ENCODE assay signal across 22 mouse cellular contexts in genomic region chr11:4250290-4250689, GRCm38 (mm10). TPM values are rescaled to one million over a fixed set of nuclear protein-coding genes. Genes with fewer than 3 reads are reported as not detected.
DNase-seq lines count a peak whose midpoint lies in the region; ATAC-seq lines count a peak whose summit lies in the region.
"Had no signal": no experiment of that assay in that cellular context is flagged by ENCODE, and none has a peak within 500 bp of the region (broad histone marks: within the 10 kb centered on the region; RNA-seq: fewer than 3 reads in every experiment).

No protein-coding gene starts in this region.

- no peaks in the 10 kb centered on the region for H3K9me3 ChIP-seq in intestine, embryonic 16.5 days (ENCODE audit: control insufficient read depth, low read length)
- H3K9me3 ChIP-seq in intestine, embryonic 15.5 days, result no peaks in the 10 kb centered on the region
- H3K9me3 ChIP-seq in midbrain, embryonic 11.5 days (ENCODE audit: control insufficient read depth, low read length), result no peaks in the 10 kb centered on the region
- no peaks in the 10 kb centered on the region for H3K9me3 ChIP-seq in midbrain, embryonic 14.5 days (ENCODE audit: control insufficient read depth, low read length)
- H3K9me3 ChIP-seq in liver, embryonic 15.5 days (replicated peaks), result no peaks in the 10 kb centered on the region
- H3K9me3 ChIP-seq: embryonic facial prominence, embryonic 10.5 days; forebrain, embryonic 13.5 days; hindbrain, embryonic 12.5 days had no signal

- no peaks in the 10 kb centered on the region for H3K36me3 ChIP-seq in intestine, embryonic 16.5 days (ENCODE audit: control insufficient read depth, insufficient read depth, low read length)
- no peaks in the 10 kb centered on the region for H3K36me3 ChIP-seq in intestine, embryonic 15.5 days
- no peaks in the 10 kb centered on the region for H3K36me3 ChIP-seq in midbrain, embryonic 11.5 days (ENCODE audit: control insufficient read depth, insufficient read depth, low read length)
- no peaks in the 10 kb centered on the region for H3K36me3 ChIP-seq in midbrain, embryonic 14.5 days (ENCODE audit: control insufficient read depth, insufficient read depth, low read length)
- H3K36me3 ChIP-seq in liver, embryonic 15.5 days (replicated peaks), result no peaks in the 10 kb centered on the region
- H3K36me3 ChIP-seq: embryonic facial prominence, embryonic 10.5 days; G1E; hindbrain, embryonic 12.5 days had no signal

- no peak overlapping the region for H3K27ac ChIP-seq in intestine, embryonic 16.5 days (ENCODE audit: low read length)
- no peak overlapping the region for H3K27ac ChIP-seq in intestine, embryonic 15.5 days
- H3K27ac ChIP-seq in midbrain, embryonic 11.5 days (ENCODE audit: low read depth, low read length), result no peak overlapping the region
- H3K27ac ChIP-seq in midbrain, embryonic 14.5 days (replicated peaks; ENCODE audit: low read depth, low read length), result no peak overlapping the region
- no peak overlapping the region for H3K27ac ChIP-seq in liver, embryonic 15.5 days (replicated peaks)
- H3K27ac ChIP-seq: embryonic facial prominence, embryonic 10.5 days; forebrain, embryonic 13.5 days; hindbrain, embryonic 12.5 days had no signal

- no peak overlapping the region for H3K4me3 ChIP-seq in intestine, embryonic 16.5 days (ENCODE audit: low read length)
- H3K4me3 ChIP-seq in intestine, embryonic 15.5 days (replicated peaks), result no peak overlapping the region
- H3K4me3 ChIP-seq in midbrain, embryonic 11.5 days (ENCODE audit: low read depth, low read length), result no peak overlapping the region
- no peak overlapping the region for H3K4me3 ChIP-seq in midbrain, embryonic 14.5 days (replicated peaks; ENCODE audit: low read depth, low read length)
- H3K4me3 ChIP-seq in liver, embryonic 15.5 days (replicated peaks), result no peak overlapping the region
- H3K4me3 ChIP-seq: embryonic facial prominence, embryonic 10.5 days; forebrain, embryonic 13.5 days; hindbrain, embryonic 12.5 days had no signal

- H3K9ac ChIP-seq in intestine, embryonic 16.5 days (ENCODE audit: low read depth, low read length), result no peak overlapping the region
- H3K9ac ChIP-seq in intestine, embryonic 15.5 days, result no peak overlapping the region
- H3K9ac ChIP-seq in midbrain, embryonic 11.5 days (ENCODE audit: low read length), result no peak overlapping the region
- no peak overlapping the region for H3K9ac ChIP-seq in midbrain, embryonic 14.5 days (replicated peaks; ENCODE audit: low read length)
- H3K9ac ChIP-seq in liver, embryonic 15.5 days, result no peak overlapping the region
- H3K9ac ChIP-seq: forebrain, embryonic 13.5 days; forebrain, postnatal 0 days; hindbrain, embryonic 12.5 days had no signal

- H3K27me3 ChIP-seq in intestine, embryonic 16.5 days (replicated peaks; ENCODE audit: control insufficient read depth, insufficient read depth, low read length), result no peaks in the 10 kb centered on the region
- H3K27me3 ChIP-seq in intestine, embryonic 15.5 days (replicated peaks), result no peaks in the 10 kb centered on the region
- no peaks in the 10 kb centered on the region for H3K27me3 ChIP-seq in midbrain, embryonic 11.5 days (ENCODE audit: control insufficient read depth, insufficient read depth, low read length)
- no peaks in the 10 kb centered on the region for H3K27me3 ChIP-seq in midbrain, embryonic 14.5 days (ENCODE audit: control insufficient read depth, insufficient read depth, low read length)
- H3K27me3 ChIP-seq in liver, embryonic 15.5 days, result no peaks in the 10 kb centered on the region
- H3K27me3 ChIP-seq: forebrain, embryonic 13.5 days had no signal

- WGBS in intestine, embryonic 16.5 days, result 76% methylated on average over 7 of the region's 7 CpGs
- WGBS in intestine, embryonic 15.5 days, result 70% methylated on average over 7 of the region's 7 CpGs
- 72% methylated on average over 7 of the region's 7 CpGs for WGBS in midbrain, embryonic 11.5 days
- WGBS in midbrain, embryonic 14.5 days, result 69% methylated on average over 7 of the region's 7 CpGs
- WGBS in liver, embryonic 15.5 days (ENCODE audit: insufficient replicate concordance), result 48% methylated on average over 7 of the region's 7 CpGs

- H3K4me1 ChIP-seq in intestine, embryonic 16.5 days (ENCODE audit: control insufficient read depth, insufficient read depth, low read length), result no peaks in the 10 kb centered on the region
- no peaks in the 10 kb centered on the region for H3K4me1 ChIP-seq in intestine, embryonic 15.5 days (replicated peaks)
- H3K4me1 ChIP-seq in midbrain, embryonic 11.5 days (ENCODE audit: control insufficient read depth, insufficient read depth, low read length), result no peaks in the 10 kb centered on the region
- no peaks in the 10 kb centered on the region for H3K4me1 ChIP-seq in midbrain, embryonic 14.5 days (ENCODE audit: control insufficient read depth, insufficient read depth, low read length)
- H3K4me1 ChIP-seq in liver, embryonic 15.5 days (replicated peaks), result peaks cover 23% of the 10 kb centered on the region
- H3K4me1 ChIP-seq: forebrain, embryonic 13.5 days; hindbrain, embryonic 12.5 days had no signal

- DNase-seq in midbrain, embryonic 11.5 days (ENCODE audit: low spot score, missing footprints), result peak; percentile 14
- DNase-seq in midbrain, embryonic 14.5 days, result no peak
- no peak for DNase-seq in cerebellum, postnatal 36 days
- DNase-seq in adrenal gland, adult 8-10 months, result no peak
- DNase-seq: adrenal gland, postnatal 14 days; B cell, adult 2 months; cerebellum, adult 11-12 months; cerebellum, adult 9-10 months; forebrain, postnatal 0 days; gastrocnemius, postnatal 25 days; heart, postnatal 10 days; heart, postnatal 4 days had no signal

- ATAC-seq in intestine, embryonic 16.5 days, result 0 out of 2 replicates have a peak, but pooled peaks have one; percentile 19
- ATAC-seq in intestine, embryonic 15.5 days, result no peak
- ATAC-seq in midbrain, embryonic 11.5 days (ENCODE audit: low FRiP score), result no peak
- ATAC-seq in midbrain, embryonic 14.5 days (ENCODE audit: low FRiP score, low TSS enrichment), result no peak
- ATAC-seq in liver, embryonic 15.5 days (ENCODE audit: insufficient read depth), result peak; percentile 77
- ATAC-seq: CD4-positive, CD25-positive, alpha-beta regulatory T cell, adult 4 months; forebrain, embryonic 13.5 days; forebrain, postnatal 0 days had no signal

- H3K4me2 ChIP-seq in intestine, embryonic 16.5 days (ENCODE audit: low read depth, low read length), result no peak overlapping the region
- H3K4me2 ChIP-seq in intestine, embryonic 15.5 days (replicated peaks), result no peak overlapping the region
- no peak overlapping the region for H3K4me2 ChIP-seq in midbrain, embryonic 11.5 days
- no peak overlapping the region for H3K4me2 ChIP-seq in midbrain, embryonic 14.5 days (ENCODE audit: low read length)
- no peak overlapping the region for H3K4me2 ChIP-seq in liver, embryonic 15.5 days
- H3K4me2 ChIP-seq: forebrain, embryonic 13.5 days; hindbrain, embryonic 12.5 days had no signal

RNA-seq across cellular contexts. Expression of gene Lif, which starts 7.1 kb away (rescaled TPM):
- polyA plus RNA-seq in intestine, embryonic 16.5 days (2015; fragmentation: Nextera tagmentation; extraction: Ambion mirVana), result 0.95 and 0.98 TPM in 2 replicates
- 0.62 and 0.92 TPM in 2 replicates for polyA plus RNA-seq in intestine, embryonic 15.5 days (2015; fragmentation: Nextera tagmentation; extraction: Ambion mirVana)
- not detected in 2 replicates for polyA plus RNA-seq in midbrain, embryonic 11.5 days (2014; fragmentation: Nextera tagmentation; extraction: Ambion mirVana)
- not detected in 2 replicates for polyA plus RNA-seq in midbrain, embryonic 14.5 days (2014; fragmentation: Nextera tagmentation; extraction: Ambion mirVana)
- not detected in 2 replicates for polyA plus RNA-seq in liver, embryonic 15.5 days (2015; fragmentation: Nextera tagmentation; extraction: Ambion mirVana)
- total RNA-seq in adrenal gland, adult 8-10 months (2022), result 1 to 10 TPM in 1 of 4 experiments, under 1 TPM in 2, not detected in 1; 0.15 to 1.0 (median 0.34) TPM
- polyA plus RNA-seq: hindbrain, embryonic 12.5 days had no signal

RNA-seq across cellular contexts. Expression of gene Osm, which starts 14.1 kb away (rescaled TPM):
- polyA plus RNA-seq in intestine, embryonic 16.5 days (2015; fragmentation: Nextera tagmentation; extraction: Ambion mirVana), result 0.07 and 0.12 TPM in 2 replicates
- polyA plus RNA-seq in intestine, embryonic 15.5 days (2015; fragmentation: Nextera tagmentation; extraction: Ambion mirVana), result 0.20 and 0.26 TPM in 2 replicates
- polyA plus RNA-seq in midbrain, embryonic 11.5 days (2014; fragmentation: Nextera tagmentation; extraction: Ambion mirVana), result not detected in 2 replicates
- 0.12 TPM in 1 of 2 replicates, not detected in the other for polyA plus RNA-seq in midbrain, embryonic 14.5 days (2014; fragmentation: Nextera tagmentation; extraction: Ambion mirVana)
- 0.50 TPM in 2 replicates for polyA plus RNA-seq in liver, embryonic 15.5 days (2015; fragmentation: Nextera tagmentation; extraction: Ambion mirVana)
- under 1 TPM in 2 of 4 experiments, not detected in 2; 0.24 to 0.25 TPM for total RNA-seq in adrenal gland, adult 8-10 months (2022)
- total RNA-seq: adrenal gland, postnatal 14 days; gastrocnemius, adult 18-20 months; gastrocnemius, postnatal 25 days; heart, postnatal 10 days had no signal
- polyA plus RNA-seq: embryonic facial prominence, embryonic 10.5 days; forebrain, embryonic 13.5 days; heart, embryonic 14.5 days; hindbrain, embryonic 12.5 days had no signal

RNA-seq across cellular contexts. Expression of gene Castor1, which starts 32.3 kb away (rescaled TPM):
- polyA plus RNA-seq in intestine, embryonic 16.5 days (2015; fragmentation: Nextera tagmentation; extraction: Ambion mirVana), result 5.9 and 7.3 TPM in 2 replicates
- polyA plus RNA-seq in intestine, embryonic 15.5 days (2015; fragmentation: Nextera tagmentation; extraction: Ambion mirVana), result 3.1 and 4.5 TPM in 2 replicates
- 2.5 and 2.7 TPM in 2 replicates for polyA plus RNA-seq in midbrain, embryonic 11.5 days (2014; fragmentation: Nextera tagmentation; extraction: Ambion mirVana)
- 1.6 and 2.1 TPM in 2 replicates for polyA plus RNA-seq in midbrain, embryonic 14.5 days (2014; fragmentation: Nextera tagmentation; extraction: Ambion mirVana)
- polyA plus RNA-seq in liver, embryonic 15.5 days (2015; fragmentation: Nextera tagmentation; extraction: Ambion mirVana), result 1.5 TPM in 2 replicates
- 1 to 10 TPM; 3.1 to 6.1 (median 4.2) TPM for total RNA-seq in adrenal gland, adult 8-10 months (2022)

Comparison
In these comparisons a context has a peak if more than half of its experiments do, and no peak if none do; other contexts are left out.
1. ATAC-seq: peak in intestine, embryonic 16.5 days (single experiment) and liver, embryonic 15.5 days (single experiment); none in intestine, embryonic 15.5 days (single experiment), midbrain, embryonic 11.5 days (single experiment) and midbrain, embryonic 14.5 days (single experiment).